Mouse (Mus musculus): ENCODE measurements at regions not wholly inside any gene's neighbourhood (a gene's known extent, or its start where the extent isn't known, plus 50 kb on each side); places are given as distances from the start of the nearest gene placed in this dataset.

DNA sequence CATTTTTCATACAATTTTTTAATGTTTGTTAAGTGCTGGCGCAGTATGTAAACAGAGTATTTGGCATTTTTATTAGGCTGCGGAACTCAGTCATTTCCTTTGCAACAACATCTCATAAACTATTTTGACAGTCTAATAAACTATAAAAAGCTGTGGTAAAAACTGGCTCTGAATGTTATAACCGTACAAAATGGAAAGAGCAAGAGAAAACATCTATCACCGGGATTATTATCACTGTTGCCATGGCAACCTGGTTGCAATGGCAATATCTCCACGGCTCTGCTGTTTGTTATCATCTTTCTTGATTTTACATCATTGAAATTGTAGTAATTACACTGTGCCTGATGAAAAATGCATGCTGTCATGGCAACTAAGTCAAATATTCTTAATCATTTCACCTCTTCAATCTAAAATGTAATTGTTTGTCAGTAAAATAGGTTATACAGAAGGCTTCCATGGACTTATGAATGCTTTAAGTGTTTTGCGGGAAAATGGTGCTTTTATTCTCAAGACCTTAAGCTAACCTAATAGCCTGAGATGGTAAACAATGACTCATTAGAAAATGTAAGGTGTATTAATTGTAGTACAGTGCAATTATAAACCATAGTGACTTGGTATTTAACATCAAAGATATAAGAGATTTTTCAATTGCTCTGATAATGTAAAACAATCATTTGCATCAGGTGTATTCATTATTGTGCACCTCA is 671.0 kb downstream of the Car8 start:
- TF ChIP-seq CTCF (IDR thresholded peaks at IDR 0.05) (no peak), EP300 (IDR thresholded peaks at IDR 0.05) (no peak)

Measured in lung, postnatal 0 days (tissue).